Mouse (Mus musculus) lung, embryonic 14.5 days (tissue): Measurements from ENCODE around the gene Tlx3. TPM values are rescaled to one million over a fixed set of nuclear protein-coding genes. Genes with fewer than 3 reads are reported as not detected.

Experiments used
- ATAC-seq: fragments of 200-750 bp; cut with Nextera tagmentation; 2 replicates; pipeline ENCODE4 v1.8.0; 2017; ENCODE audit warnings: mild to moderate bottlenecking, moderate TSS enrichment, moderate library complexity; ENCODE audit not compliant: insufficient read depth
- DNase-seq: peaks from one replicate; pipeline ENCODE4 v3.0.0-alpha.2; 2015
- H3K27ac ChIP-seq: fragments of 300-500 bp; sonication (generic); 2 replicates; pipeline ENCODE4 v1.5.1; 2014; ENCODE audit warnings: low read depth, mild to moderate bottlenecking, moderate library complexity
- H3K27me3 ChIP-seq: fragments of 300-500 bp; sonication (generic); 2 replicates; pipeline ENCODE4 v1.6.1; 2014; ENCODE audit warnings: low read length, control low read depth; ENCODE audit not compliant: insufficient read depth
- H3K36me3 ChIP-seq: fragments of 300-500 bp; sonication (generic); 2 replicates; pipeline ENCODE4 v1.6.1; 2014; ENCODE audit warnings: control low read depth; ENCODE audit not compliant: insufficient read depth
- H3K4me1 ChIP-seq: fragments of 300-500 bp; sonication (generic); 2 replicates; pipeline ENCODE4 v1.6.1; 2014; ENCODE audit warnings: antibody characterized with exemption, control low read depth; ENCODE audit not compliant: insufficient read depth
- H3K4me2 ChIP-seq: fragments of 300-500 bp; sonication (generic); 2 replicates; pipeline ENCODE4 v1.6.1; 2014; ENCODE audit warnings: mild to moderate bottlenecking
- H3K4me3 ChIP-seq: fragments of 300-500 bp; sonication (generic); 2 replicates; pipeline ENCODE4 v1.5.1; 2014; ENCODE audit warnings: low read depth, low read length
- H3K9ac ChIP-seq: fragments of 300-500 bp; sonication (generic); 2 replicates; pipeline ENCODE4 v1.6.1; 2014
- H3K9me3 ChIP-seq: fragments of 300-500 bp; sonication (generic); 2 replicates; pipeline ENCODE4 v1.6.1; 2016; ENCODE audit warnings: low read depth, low read length, control low read depth
- CTCF ChIP-seq: IDR thresholded peaks from 2 replicates; pipeline ENCODE4 v1.5.1; 2016; ENCODE audit warnings: antibody characterized with exemption, low read depth
- WGBS: fragments of 180-500 bp; shearing (Covaris S2); extraction: QIAGEN DNeasy Blood & Tissue Kit; methylation state at CpG from one replicate; pipeline ENCODE4 v1.1.7; 2014; 5-methylcytosine and 5-hydroxymethylcytosine counted together
- polyA plus RNA-seq: library from polyadenylated mRNA; unstranded; fragments of >200 nt; fragmentation: Nextera tagmentation; extraction: Ambion mirVana; gene quantifications from 2 replicates; pipeline ENCODE4 v1.2.1, GENCODE M21; 2014

Gene Tlx3
- polyA plus RNA-seq, 1 experiment from 2014 or later = not detected

DNA sequence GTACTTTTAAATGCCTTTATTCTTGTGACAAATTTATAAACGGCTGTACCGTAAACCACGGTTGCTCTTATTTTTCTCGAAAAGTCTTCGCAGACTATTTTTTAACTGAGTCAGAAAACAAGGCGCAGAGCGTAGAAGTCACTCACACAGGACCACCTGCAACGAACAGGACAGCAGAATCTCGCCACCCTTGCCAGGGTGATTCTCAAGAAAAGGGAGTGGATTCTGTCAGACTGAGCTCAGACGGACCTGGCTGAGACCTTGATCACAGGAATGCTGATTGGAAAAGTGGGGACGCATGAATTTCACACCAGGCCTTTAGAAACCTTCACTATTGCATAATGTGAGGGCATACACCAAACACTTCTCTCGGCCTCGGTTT lies 6.3 kb downstream of the Tlx3 start:
- Histone ChIP-seq H3K27ac (no peak overlapping the region), H3K4me1 (no peaks in the 10 kb centered on the region), H3K4me2 (no peak overlapping the region), H3K36me3 (no peaks in the 10 kb centered on the region), H3K9ac (no peak overlapping the region), H3K27me3 (peaks cover 95% of the 10 kb centered on the region), H3K4me3 (no peak overlapping the region), H3K9me3 (no peaks in the 10 kb centered on the region)
- ATAC-seq (no peak), DNase-seq (no peak)
- 31% methylated on average over 13 of the region's 13 CpGs for WGBS
- no peak for TF ChIP-seq CTCF

DNA sequence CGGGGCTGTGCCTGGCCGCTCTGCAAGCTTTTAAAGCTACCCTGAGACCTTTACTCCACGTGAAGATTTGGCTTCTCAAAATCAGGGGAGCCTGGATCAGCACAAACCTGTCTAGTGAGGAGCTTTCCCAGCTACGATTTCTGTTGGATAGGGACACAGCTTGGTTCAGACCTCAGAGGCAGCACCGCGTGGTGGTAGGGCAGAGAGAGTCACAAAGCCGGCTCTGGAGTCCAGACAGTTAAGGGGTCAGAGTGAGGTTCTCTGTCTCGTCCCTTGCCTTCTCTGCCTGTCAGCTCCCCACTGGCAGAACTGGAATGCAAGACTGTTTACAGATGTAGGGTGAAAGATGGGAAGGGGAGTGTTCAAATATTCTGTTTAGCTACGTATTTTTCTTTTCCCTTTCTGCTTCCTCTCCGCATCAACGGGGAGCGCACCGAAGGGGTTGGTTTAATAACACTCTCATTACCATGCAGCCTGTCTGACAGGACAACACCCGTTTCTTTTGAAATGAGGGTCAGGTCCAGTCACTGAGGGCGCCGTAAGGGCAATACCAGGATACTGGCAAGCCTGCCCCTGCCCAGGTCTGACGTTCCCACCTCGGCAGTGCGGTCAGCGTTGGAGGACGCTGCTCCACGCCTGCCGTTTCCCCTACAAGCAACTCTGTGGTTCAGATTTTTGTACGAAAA lies 6.8 kb downstream of the Tlx3 start:
- no peak for DNase-seq
- TF ChIP-seq CTCF = no peak
- Histone ChIP-seq H3K4me1 (no peaks in the 10 kb centered on the region), H3K27ac (no peak overlapping the region), H3K4me3 (no peak overlapping the region), H3K9me3 (no peaks in the 10 kb centered on the region), H3K9ac (no peak overlapping the region), H3K4me2 (no peak overlapping the region), H3K27me3 (peaks cover 95% of the 10 kb centered on the region), H3K36me3 (no peaks in the 10 kb centered on the region)
- 18% methylated on average over 24 of the region's 24 CpGs for WGBS
- ATAC-seq = no peak

DNA sequence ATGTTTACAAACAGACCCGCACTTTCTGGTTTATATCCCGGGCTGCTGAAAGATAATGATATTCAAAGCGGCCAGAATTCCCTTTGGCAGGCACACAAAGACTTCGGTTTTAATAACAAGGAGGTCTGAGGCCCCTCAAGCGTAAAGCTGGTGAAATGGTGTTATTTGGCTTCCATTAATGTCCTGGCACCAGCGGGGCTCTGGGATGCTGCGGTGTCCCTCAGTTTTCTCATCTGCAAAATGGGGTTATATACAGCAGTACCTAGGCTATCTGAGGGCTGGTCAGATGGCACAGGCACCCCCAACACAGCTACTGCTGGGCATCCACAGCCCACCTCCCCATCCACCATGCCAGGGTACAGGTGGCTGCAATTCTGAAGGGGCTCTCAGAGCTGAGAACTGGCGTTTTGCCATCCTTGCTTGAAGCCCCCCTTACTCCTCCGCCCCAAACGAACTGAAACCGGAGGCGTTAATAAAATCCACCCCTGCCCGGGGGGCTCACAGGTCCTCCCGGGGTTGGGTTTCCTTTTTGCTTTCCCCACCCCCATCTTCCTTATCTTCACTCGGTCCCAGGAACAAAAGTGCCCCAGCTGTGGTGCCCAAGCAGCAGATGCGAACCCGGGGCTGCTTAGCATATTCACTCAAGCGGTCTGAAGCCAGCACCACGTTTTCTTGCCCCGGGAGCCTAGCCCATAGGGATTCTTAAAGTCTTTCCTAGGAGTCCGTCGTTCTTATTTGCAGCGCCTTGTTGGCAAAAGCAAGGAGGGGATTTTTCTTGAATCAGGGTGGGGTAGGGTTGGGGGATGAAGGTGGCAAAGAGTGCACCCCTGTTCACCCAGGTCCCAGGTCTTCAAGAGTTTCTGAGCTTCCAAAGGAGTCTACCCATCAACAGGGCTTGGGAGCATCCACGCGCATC lies 7.6 kb downstream of the Tlx3 start:
- peaks cover 95% of the 10 kb centered on the region for H3K27me3 ChIP-seq
- H3K9me3 ChIP-seq = no peaks in the 10 kb centered on the region
- no peak overlapping the region for H3K4me3 ChIP-seq
- 5% methylated on average over 25 of the region's 25 CpGs for WGBS
- no peak for ATAC-seq
- no peak overlapping the region for H3K9ac ChIP-seq
- TF ChIP-seq CTCF = no peak
- DNase-seq = no peak
- no peaks in the 10 kb centered on the region for H3K4me1 ChIP-seq
- H3K4me2 ChIP-seq = no peak overlapping the region
- no peaks in the 10 kb centered on the region for H3K36me3 ChIP-seq
- H3K27ac ChIP-seq = no peak overlapping the region

DNA sequence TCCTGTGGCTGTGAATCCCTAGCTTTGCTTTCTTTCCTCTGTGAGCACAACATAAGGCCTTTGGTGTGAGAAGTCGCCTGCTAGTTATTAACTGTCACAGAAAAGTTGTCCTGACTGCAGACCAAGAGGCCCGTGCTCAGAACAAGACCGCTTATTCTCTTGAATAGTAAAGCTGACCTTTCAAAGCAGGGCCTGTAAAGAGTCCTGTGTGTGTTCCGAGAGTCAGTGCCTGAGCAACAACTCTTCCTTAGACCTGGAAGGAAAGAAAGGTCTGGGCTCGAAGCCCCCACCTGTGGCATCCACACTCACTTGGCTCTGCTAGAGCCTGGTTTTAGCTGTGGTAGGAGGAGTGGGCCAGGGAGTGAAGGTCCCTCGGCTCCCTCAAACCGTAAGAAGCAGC lies 8.3 kb downstream of the Tlx3 start:
- no peak overlapping the region for H3K4me3 ChIP-seq
- 27% methylated on average over 7 of the region's 7 CpGs for WGBS
- H3K9ac ChIP-seq = no peak overlapping the region
- H3K4me2 ChIP-seq = no peak overlapping the region
- no peak for ATAC-seq
- no peaks in the 10 kb centered on the region for H3K36me3 ChIP-seq
- H3K4me1 ChIP-seq = no peaks in the 10 kb centered on the region
- H3K27ac ChIP-seq = no peak overlapping the region
- no peaks in the 10 kb centered on the region for H3K9me3 ChIP-seq
- peaks cover 88% of the 10 kb centered on the region for H3K27me3 ChIP-seq
- TF ChIP-seq CTCF = no peak
- DNase-seq = no peak

DNA sequence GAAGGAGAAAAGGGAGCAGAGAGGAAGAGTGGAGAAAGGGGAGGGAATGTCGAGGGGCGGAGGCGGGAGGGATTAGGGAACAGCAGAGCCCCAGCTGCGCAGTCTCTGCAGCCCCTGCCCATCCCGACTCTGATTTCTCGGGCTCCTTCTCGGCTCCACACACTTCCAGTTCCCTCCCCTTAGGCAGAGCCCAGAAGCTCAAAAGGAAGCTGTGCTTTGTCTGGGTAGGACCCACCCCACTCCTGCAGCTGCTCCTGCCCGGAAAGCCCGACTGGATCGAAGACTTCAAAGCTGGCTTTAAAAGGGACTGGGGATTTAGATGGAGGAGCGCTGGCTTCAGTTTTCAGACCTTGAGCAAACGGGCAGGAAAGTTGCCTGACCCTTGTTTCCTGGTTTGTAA lies 9.7 kb downstream of the Tlx3 start:
- peak overlapping the region; percentile 18; the same call in 1 of the 2 replicates for H3K4me2 ChIP-seq
- TF ChIP-seq CTCF = no peak
- H3K27me3 ChIP-seq = peaks cover 75% of the 10 kb centered on the region
- ATAC-seq = peak; percentile 63
- DNase-seq = no peak
- no peaks in the 10 kb centered on the region for H3K4me1 ChIP-seq
- H3K27ac ChIP-seq = no peak overlapping the region
- H3K4me3 ChIP-seq = no peak overlapping the region
- 2% methylated on average over 10 of the region's 12 CpGs for WGBS
- H3K9ac ChIP-seq = no peak overlapping the region
- H3K9me3 ChIP-seq = no peaks in the 10 kb centered on the region
- no peaks in the 10 kb centered on the region for H3K36me3 ChIP-seq

DNA sequence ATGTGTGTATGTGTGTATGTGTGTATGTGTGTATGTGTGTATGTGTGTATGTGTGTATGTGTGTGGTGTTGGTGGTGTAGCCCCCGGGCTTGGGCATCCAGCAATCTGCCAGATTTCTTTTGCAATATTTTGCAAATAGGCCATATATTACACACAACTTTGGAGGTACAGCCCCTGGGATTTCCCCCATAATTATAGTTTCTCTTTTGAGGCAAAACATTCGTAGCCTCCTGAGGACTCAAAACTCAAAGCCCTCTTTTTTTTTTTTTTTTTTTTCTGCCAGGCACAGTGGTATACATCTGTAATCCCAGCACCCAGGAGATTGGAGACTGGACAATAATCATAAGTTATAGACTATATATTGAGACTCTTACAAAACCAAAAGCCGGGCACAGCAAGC lies 21.6 kb downstream of the Tlx3 start:
- Histone ChIP-seq H3K27me3 (peaks cover 27% of the 10 kb centered on the region), H3K9me3 (no peaks in the 10 kb centered on the region)
- TF ChIP-seq CTCF = no peak

DNA sequence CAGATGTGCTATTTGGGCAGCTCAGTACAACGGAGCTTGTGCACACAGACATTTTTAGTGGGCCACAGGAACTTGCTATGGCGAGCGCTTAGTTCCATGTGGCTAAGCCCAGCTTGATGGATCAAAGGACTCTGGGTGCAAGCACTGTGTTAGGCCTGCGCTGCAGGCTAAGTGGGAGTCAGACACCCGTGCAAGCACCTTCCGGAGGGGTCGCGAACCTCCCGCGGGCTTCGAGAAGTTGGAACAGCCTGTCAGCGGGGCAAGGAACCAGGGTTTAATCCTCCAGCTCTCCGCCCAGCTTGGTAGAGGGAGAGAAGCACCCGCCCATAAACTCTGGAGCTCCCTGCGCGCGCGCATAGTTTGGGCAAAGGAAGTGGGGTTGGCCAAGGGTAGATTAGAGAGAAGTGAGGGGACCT lies 22.7 kb downstream of the Tlx3 start:
- H3K4me3 ChIP-seq = peak overlapping the region; percentile 23; the same call in 1 of the 2 replicates
- ATAC-seq (peak; percentile 57), DNase-seq (peak; percentile 55)
- H3K9me3 ChIP-seq = no peaks in the 10 kb centered on the region
- WGBS = 2% methylated on average over 18 of the region's 18 CpGs
- H3K4me1 ChIP-seq = no peaks in the 10 kb centered on the region
- no peak overlapping the region for H3K27ac ChIP-seq
- peaks cover 28% of the 10 kb centered on the region for H3K27me3 ChIP-seq
- no peaks in the 10 kb centered on the region for H3K36me3 ChIP-seq
- H3K9ac ChIP-seq = peak overlapping the region; percentile 23; the same call in 1 of the 2 replicates
- TF ChIP-seq CTCF = no peak
- H3K4me2 ChIP-seq = peak overlapping the region; percentile 54

More for the DNA sequence above, 21.6 kb downstream of the Tlx3 start:
- WGBS = 85% methylated on average over 3 of the region's 3 CpGs
- Histone ChIP-seq H3K9ac (no peak overlapping the region), H3K4me1 (no peaks in the 10 kb centered on the region), H3K4me2 (no peak overlapping the region), H3K4me3 (no peak overlapping the region), H3K36me3 (no peaks in the 10 kb centered on the region), H3K27ac (no peak overlapping the region)
- ATAC-seq = no peak
- DNase-seq = no peak
